Mouse (Mus musculus) retina, embryonic 14.5 days (tissue): Measurements from ENCODE around the gene Yars.
A peak's percentile ranks its signal among the peaks of the same experiment; 100 is the strongest.

Experiments used
- DNase-seq: peaks from one replicate; pipeline ENCODE4 v3.0.0-alpha.2; 2015; ENCODE audit warnings: low spot score

The Yars gene

GRCm38 (mm10) chr4:129188803-129189541 is 588 bp upstream of the Yars start:
- DNase-seq = peak; percentile 66

GRCm38 (mm10) chr4:129190538-129190937 is 978 bp downstream of the Yars start:
- no peak for DNase-seq

GRCm38 (mm10) chr4:129191691-129192090 is 2.1 kb downstream of the Yars start:
- DNase-seq = no peak

GRCm38 (mm10) chr4:129194280-129194679 is 4.7 kb downstream of the Yars start:
- DNase-seq = no peak

- no peak for DNase-seq
Measured at GRCm38 (mm10) chr4:129197514-129197913, 8.0 kb downstream of the Yars start.

- DNase-seq = no peak
Measured at GRCm38 (mm10) chr4:129204655-129205054, 15.1 kb downstream of the Yars start.

GRCm38 (mm10) chr4:129206792-129207191 is 17.2 kb downstream of the Yars start:
- DNase-seq = no peak

- DNase-seq = peak; percentile 69
Measured at GRCm38 (mm10) chr4:129209504-129209903, 19.9 kb downstream of the Yars start.

- DNase-seq = no peak
Measured at GRCm38 (mm10) chr4:129211461-129211860, 21.9 kb downstream of the Yars start.

GRCm38 (mm10) chr4:129212486-129212885 is 22.9 kb downstream of the Yars start:
- peak; percentile 46 for DNase-seq

- no peak for DNase-seq
Measured at GRCm38 (mm10) chr4:129218569-129219175, 29.1 kb downstream of the Yars start.

- no peak for DNase-seq
Measured at GRCm38 (mm10) chr4:129219198-129219597, 29.6 kb downstream of the Yars start.

- DNase-seq = no peak
Measured at GRCm38 (mm10) chr4:129220376-129221089, 31.0 kb downstream of the Yars start.

GRCm38 (mm10) chr4:129221097-129222010 is 31.8 kb downstream of the Yars start:
- DNase-seq = no peak

GRCm38 (mm10) chr4:129222019-129222925 is 32.7 kb downstream of the Yars start:
- no peak for DNase-seq

- DNase-seq = peak; percentile 47
Measured at GRCm38 (mm10) chr4:129223421-129224281, 34.1 kb downstream of the Yars start.

- DNase-seq = no peak
Measured at GRCm38 (mm10) chr4:129225315-129225714, 35.8 kb downstream of the Yars start.

GRCm38 (mm10) chr4:129226441-129226963 is 36.9 kb downstream of the Yars start:
- no peak for DNase-seq

- peak; percentile 31 for DNase-seq
Measured at GRCm38 (mm10) chr4:129227170-129227984, 37.8 kb downstream of the Yars start.
